Mouse (Mus musculus) midbrain, embryonic 10.5 days (tissue): ENCODE data around the gene Cyth3. TPM values are rescaled to one million over a fixed set of nuclear protein-coding genes. Genes with fewer than 3 reads are reported as not detected.

ENCODE experiments used
- DNase-seq: peaks from one replicate; pipeline ENCODE4 v3.0.0-alpha.2; 2017; ENCODE audit warnings: low spot score
- H3K27ac ChIP-seq: fragments of 300-500 bp; sonication (generic); replicated peaks from 2 replicates; pipeline ENCODE4 v1.5.1; 2016; ENCODE audit warnings: mild to moderate bottlenecking
- H3K27me3 ChIP-seq: fragments of 300-500 bp; sonication (generic); 2 replicates; pipeline ENCODE4 v1.6.1; 2016; ENCODE audit warnings: low read depth, mild to moderate bottlenecking; ENCODE audit not compliant: poor library complexity, severe bottlenecking
- H3K36me3 ChIP-seq: fragments of 300-500 bp; sonication (generic); 2 replicates; pipeline ENCODE4 v1.6.1; 2016; ENCODE audit warnings: mild to moderate bottlenecking, moderate library complexity
- H3K4me1 ChIP-seq: fragments of 300-500 bp; sonication (generic); 2 replicates; pipeline ENCODE4 v1.6.1; 2016
- H3K4me3 ChIP-seq: fragments of 300-500 bp; sonication (generic); 2 replicates; pipeline ENCODE4 v1.5.1; 2016; ENCODE audit warnings: mild to moderate bottlenecking, moderate library complexity
- H3K9me3 ChIP-seq: fragments of 300-500 bp; sonication (generic); replicated peaks from 2 replicates; pipeline ENCODE4 v1.6.1; 2016; ENCODE audit warnings: mild to moderate bottlenecking
- WGBS: fragments of 180-500 bp; shearing (Covaris S2); methylation state at CpG from one replicate; pipeline ENCODE4 v1.1.7; 2016; 5-methylcytosine and 5-hydroxymethylcytosine counted together
- polyA plus RNA-seq: library from polyadenylated mRNA; unstranded; fragments of >200 nt; fragmentation: Nextera tagmentation; extraction: Ambion mirVana; gene quantifications from 2 replicates; pipeline ENCODE4 v1.2.1, GENCODE M21; 2016

The Cyth3 gene
- polyA plus RNA-seq, 1 experiment from 2014 or later = 28.1 TPM

DNA sequence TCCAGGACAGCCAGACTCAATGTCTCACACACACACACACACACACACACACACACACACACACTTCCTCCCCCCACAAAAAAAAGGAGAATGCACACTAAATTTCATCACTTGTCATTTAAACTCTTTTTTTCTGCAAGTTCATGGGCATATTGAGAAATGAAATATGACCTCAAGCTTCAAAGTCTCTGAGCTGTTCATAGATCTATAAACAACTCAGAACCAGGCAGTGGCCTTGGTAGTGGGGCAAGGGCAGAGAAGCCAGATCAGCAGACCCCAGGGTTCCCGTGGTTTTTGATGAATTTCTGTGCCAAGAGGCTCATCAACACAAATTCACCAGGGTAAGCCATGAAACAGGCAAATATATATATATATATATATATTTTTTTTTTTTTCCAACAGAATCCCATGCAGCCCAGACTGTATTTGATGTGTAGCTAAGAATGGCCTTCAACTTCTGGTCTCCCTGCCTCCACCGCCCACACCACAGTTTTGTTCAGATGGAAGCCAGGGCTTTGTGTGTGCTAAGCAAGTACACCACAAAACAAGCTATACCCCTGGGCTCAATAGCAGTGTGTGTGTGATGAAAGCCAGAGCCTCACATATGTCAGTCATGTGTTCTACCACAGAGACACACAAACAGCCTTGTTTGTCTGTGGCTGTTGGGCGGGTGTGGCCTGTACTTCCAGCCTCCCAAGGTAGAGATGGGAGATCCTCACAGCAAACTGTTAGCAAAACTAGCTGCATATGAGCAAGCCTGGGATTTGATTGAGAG, 27.8 kb upstream of the Cyth3 start:
- DNase-seq = no peak
- no peaks in the 10 kb centered on the region for H3K36me3 ChIP-seq
- no peak overlapping the region for H3K27ac ChIP-seq
- H3K4me3 ChIP-seq = no peak overlapping the region
- WGBS = 83% methylated on average over 3 of the region's 3 CpGs
- peaks cover under 1% of the 10 kb centered on the region; the same call in 1 of the 2 replicates for H3K4me1 ChIP-seq
- no peaks in the 10 kb centered on the region for H3K27me3 ChIP-seq
- no peaks in the 10 kb centered on the region for H3K9me3 ChIP-seq

DNA sequence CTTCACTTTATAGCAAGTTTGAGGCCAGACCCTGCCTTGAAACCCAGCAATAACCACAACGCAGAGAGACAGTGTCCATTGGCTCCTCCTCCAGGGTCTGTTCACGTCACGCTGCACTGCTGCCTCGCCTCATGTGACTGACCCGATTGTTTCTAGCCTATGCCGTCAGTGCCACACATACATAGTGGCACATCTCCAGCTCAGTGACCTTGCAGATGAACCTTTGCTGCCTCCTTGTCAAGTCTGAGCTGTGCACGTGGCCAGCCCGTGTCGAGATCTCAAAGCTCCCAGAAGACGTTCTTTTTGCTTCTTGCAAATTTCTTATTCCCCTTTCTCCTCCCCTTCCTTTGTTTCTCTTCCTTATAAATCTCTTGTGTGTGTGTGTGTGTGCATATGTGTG, 20.2 kb upstream of the Cyth3 start:
- DNase-seq = no peak
- no peaks in the 10 kb centered on the region for H3K36me3 ChIP-seq
- H3K27me3 ChIP-seq = no peaks in the 10 kb centered on the region
- no peak overlapping the region for H3K27ac ChIP-seq
- no peaks in the 10 kb centered on the region for H3K9me3 ChIP-seq
- WGBS = 82% methylated on average over 10 of the region's 10 CpGs
- H3K4me3 ChIP-seq = no peak overlapping the region
- H3K4me1 ChIP-seq = no peaks in the 10 kb centered on the region

DNA sequence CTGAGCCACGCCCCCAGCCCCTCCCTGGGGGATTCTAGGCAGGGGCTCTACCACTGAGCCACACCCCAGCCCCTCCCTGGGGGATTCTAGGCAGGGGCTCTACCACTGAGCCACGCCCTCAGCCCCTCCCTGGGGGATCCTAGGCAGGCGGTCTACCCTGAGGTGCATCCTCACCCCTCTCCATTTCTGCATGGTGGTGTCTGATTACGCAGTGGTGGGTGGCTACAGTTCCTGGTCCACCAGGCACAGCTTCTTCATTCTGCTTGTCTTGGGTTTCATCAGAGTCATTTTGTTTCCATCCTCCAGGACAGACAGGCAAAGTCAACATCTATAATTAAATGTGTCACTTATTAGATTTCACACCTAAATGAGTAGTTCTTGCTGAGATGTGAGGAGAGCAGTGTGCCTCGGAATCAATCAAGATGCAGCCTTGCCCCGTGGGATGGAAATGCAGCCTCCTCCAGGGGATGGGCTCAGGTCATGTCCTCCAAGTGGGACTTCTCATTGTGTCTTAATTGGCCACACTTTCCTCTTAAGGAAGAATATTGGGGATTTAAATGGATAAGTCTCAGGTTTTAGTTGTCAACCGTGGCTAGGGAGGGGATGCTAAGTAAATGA, 18.0 kb upstream of the Cyth3 start:
- Histone ChIP-seq H3K4me1 (no peaks in the 10 kb centered on the region), H3K36me3 (no peaks in the 10 kb centered on the region), H3K4me3 (no peak overlapping the region), H3K27me3 (no peaks in the 10 kb centered on the region), H3K9me3 (no peaks in the 10 kb centered on the region), H3K27ac (no peak overlapping the region)
- DNase-seq = no peak
- WGBS = 78% methylated on average over 7 of the region's 7 CpGs

DNA sequence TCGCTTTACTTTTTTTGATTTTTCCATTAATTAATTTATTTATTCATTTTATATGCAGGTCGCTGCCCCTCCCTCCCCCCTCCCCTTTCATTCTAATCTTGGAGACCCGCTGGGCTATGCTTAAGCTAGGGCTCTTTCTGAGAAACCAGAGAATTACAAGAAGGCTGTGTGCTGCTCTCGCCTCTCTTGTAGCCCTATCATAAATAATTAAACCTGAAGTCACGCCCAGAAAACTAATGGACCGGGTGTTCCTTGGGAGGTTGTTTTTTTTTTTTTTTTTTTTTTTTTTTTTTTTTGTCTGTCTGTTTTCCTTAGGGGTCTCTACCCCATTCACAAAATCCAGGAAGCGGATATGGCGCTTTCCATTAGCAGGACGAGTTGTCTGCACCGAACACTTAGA, 15.5 kb upstream of the Cyth3 start:
- DNase-seq = no peak
- Histone ChIP-seq H3K36me3 (no peaks in the 10 kb centered on the region), H3K27ac (no peak overlapping the region), H3K9me3 (no peaks in the 10 kb centered on the region), H3K27me3 (no peaks in the 10 kb centered on the region), H3K4me1 (no peaks in the 10 kb centered on the region), H3K4me3 (no peak overlapping the region)
- WGBS = 90% methylated on average over 10 of the region's 10 CpGs

DNA sequence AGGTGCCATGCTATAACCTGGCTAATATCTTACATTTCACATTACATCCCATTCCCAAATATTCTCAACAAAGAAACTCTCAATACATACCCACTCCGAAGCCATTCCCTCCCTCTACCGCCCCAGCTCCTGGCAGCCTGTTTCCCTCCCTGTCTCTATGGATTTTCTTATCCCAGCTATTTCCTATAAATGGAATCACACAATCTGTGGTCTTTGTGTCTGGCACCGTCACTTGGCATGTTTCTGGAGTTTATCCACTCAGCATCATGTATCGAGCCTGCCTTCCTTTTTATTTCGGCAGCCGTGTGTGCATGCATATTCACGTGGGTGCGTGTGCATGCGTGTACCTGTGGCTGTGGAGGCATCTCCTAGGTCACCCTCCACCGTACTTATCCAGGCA, 14.1 kb upstream of the Cyth3 start:
- Histone ChIP-seq H3K27ac (no peak overlapping the region), H3K4me1 (no peaks in the 10 kb centered on the region)
- WGBS = 94% methylated on average over 10 of the region's 10 CpGs

DNA sequence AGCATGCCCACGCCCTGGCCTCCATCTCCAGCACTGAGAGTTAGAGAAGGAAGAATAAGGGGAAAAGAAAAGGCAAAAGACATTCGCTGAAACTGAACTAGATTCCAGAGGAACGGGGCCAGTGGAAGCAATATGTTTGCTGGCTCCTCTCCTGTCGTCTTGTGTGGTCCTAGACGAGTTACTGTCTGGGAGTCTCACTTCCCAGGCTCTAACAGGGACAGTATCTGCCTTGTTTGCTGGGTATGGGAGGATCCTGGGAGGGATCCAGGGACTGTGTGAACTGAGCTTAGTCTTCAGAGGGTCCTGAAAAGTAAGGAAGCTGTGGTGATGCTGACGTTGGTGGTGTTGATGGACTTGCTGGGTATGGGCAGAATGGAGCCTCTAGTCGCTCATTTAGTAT, 10.3 kb upstream of the Cyth3 start:
- H3K36me3 ChIP-seq = no peaks in the 10 kb centered on the region
- no peaks in the 10 kb centered on the region for H3K9me3 ChIP-seq
- H3K4me1 ChIP-seq = no peaks in the 10 kb centered on the region
- H3K27ac ChIP-seq = no peak overlapping the region
- no peak for DNase-seq
- H3K4me3 ChIP-seq = no peak overlapping the region
- no peaks in the 10 kb centered on the region for H3K27me3 ChIP-seq
- WGBS = 90% methylated on average over 7 of the region's 7 CpGs

More for the DNA sequence above, 14.1 kb upstream of the Cyth3 start:
- Histone ChIP-seq H3K4me3 (no peak overlapping the region), H3K9me3 (no peaks in the 10 kb centered on the region), H3K27me3 (no peaks in the 10 kb centered on the region), H3K36me3 (no peaks in the 10 kb centered on the region)
- DNase-seq = no peak

DNA sequence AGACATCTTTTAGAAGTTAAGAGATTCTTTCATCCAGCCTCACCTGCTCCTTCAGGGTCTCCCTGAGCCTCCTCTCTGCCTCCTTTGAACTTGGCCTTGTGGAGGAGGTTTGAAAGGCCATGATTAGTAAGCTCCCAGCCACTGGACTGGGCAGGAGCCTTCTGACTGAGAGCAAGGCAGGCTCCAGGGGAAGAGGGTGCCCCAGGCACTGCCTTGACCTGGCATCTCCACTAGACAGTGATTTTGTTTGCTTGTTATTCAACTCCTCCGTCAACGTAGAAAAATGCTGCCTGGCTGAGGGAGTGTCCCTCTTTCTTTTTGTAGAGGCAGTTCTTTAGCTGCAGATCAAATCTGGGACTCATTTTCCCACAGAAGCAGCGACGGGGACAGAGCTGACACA, 9.0 kb upstream of the Cyth3 start:
- Histone ChIP-seq H3K27ac (no peak overlapping the region), H3K4me1 (no peaks in the 10 kb centered on the region), H3K36me3 (no peaks in the 10 kb centered on the region), H3K9me3 (no peaks in the 10 kb centered on the region), H3K27me3 (no peaks in the 10 kb centered on the region), H3K4me3 (no peak overlapping the region)
- WGBS = 80% methylated on average over 4 of the region's 4 CpGs
- no peak for DNase-seq

DNA sequence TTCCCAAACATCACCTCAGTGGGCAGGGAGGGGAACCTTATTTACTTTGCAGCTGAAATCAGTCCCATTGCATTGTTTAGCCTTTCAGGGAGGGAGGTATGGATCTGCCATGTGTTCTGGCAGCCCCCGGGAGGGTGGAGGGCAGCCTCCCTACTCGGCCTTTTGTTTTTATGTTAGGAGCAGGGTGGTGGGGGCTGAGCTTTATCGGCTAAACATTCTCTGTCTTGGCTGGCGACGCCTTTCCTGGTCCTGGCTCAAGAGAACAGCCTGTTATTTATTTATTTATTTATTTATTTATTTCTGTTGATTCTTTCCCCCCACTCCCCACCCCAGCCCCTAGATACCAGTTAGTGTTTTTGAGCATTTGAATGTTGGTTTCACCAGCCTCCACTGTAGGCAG, 7.7 kb upstream of the Cyth3 start:
- Histone ChIP-seq H3K9me3 (no peaks in the 10 kb centered on the region), H3K4me1 (no peaks in the 10 kb centered on the region), H3K4me3 (no peak overlapping the region), H3K27ac (no peak overlapping the region), H3K36me3 (no peaks in the 10 kb centered on the region), H3K27me3 (0 out of 2 replicates have a peak, but pooled peaks cover 3% of the 10 kb centered on the region)
- no peak for DNase-seq
- 87% methylated on average over 5 of the region's 5 CpGs for WGBS

DNA sequence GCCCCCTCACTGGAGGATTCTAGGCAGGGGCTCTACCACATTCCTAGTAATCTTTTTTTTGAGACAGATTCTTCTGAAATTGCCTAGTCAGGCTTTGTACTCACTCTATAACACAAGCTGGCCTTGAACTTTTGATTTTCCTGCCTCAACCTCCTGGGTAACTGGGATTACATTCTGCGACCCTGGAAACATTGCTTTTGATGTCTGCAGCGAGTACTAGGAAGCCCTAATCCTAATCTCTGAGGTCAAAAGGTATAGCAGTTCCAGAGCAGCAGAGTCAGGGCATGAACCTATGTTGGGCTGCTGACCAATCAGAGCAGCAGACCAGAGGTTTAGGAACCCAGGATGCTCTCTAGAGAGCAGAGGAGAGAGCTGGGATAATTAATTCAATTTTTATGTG, 6.9 kb upstream of the Cyth3 start:
- Histone ChIP-seq H3K4me3 (no peak overlapping the region), H3K4me1 (no peaks in the 10 kb centered on the region), H3K27me3 (0 out of 2 replicates have a peak, but pooled peaks cover 3% of the 10 kb centered on the region), H3K27ac (no peak overlapping the region), H3K36me3 (no peaks in the 10 kb centered on the region), H3K9me3 (no peaks in the 10 kb centered on the region)
- WGBS = 85% methylated on average over 2 of the region's 2 CpGs
- DNase-seq = no peak

DNA sequence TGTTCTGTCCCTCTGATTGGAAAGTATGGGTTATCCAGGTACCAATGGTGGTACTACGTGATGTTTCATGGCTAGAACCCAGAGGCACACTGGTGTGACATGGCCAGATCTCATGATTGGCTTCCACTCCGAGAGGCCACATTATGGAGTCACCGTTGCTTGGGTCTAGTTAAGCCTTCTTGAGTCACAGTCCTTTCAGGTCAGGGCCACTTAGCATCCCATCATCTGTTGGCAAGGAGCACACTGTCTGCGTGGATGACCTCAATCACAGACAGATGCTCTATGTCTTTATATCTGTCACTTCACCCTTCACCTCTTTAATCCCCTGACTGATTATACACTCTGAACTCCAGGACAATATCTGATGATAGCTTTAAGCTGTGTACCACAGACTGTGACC, 6.1 kb upstream of the Cyth3 start:
- Histone ChIP-seq H3K9me3 (no peaks in the 10 kb centered on the region), H3K36me3 (no peaks in the 10 kb centered on the region), H3K27ac (no peak overlapping the region), H3K27me3 (0 out of 2 replicates have a peak, but pooled peaks cover 3% of the 10 kb centered on the region), H3K4me1 (no peaks in the 10 kb centered on the region), H3K4me3 (no peak overlapping the region)
- 87% methylated on average over 4 of the region's 4 CpGs for WGBS
- DNase-seq = no peak

DNA sequence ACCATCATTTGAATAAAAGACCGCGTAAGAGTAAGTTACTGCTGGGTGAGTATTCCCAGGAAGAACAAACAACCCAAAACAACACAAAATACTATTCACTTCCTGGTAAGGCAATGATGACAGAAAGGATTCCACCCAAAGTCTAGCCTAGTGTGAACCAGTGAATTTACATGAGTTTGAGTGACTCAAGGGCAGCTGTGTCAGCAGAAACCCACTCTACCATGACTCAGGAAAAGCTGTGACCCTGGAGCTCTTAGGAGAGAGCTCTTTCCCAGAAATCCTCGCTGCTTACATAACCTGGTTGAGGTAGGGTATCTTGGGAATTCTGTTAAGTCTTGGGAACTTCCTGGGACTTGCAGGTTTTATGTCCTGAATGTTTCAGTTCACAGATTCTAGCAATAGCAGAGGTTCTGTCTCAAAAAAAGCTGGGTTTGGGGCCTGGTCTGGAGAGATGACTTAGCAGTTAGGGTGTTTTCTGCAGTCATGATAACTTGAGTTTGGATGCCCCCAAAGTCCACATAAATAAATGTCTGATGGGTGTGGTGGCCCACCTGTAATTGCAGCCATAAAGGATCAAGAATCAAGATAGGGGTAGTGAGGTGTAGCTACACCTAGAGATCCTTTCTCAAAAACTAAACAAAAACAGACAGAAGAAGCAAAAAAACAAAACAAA, 5.5 kb upstream of the Cyth3 start:
- H3K36me3 ChIP-seq = no peaks in the 10 kb centered on the region
- 0 out of 2 replicates have a peak, but pooled peaks cover 3% of the 10 kb centered on the region for H3K27me3 ChIP-seq
- no peaks in the 10 kb centered on the region for H3K9me3 ChIP-seq
- WGBS = 89% methylated on average over 3 of the region's 3 CpGs
- no peaks in the 10 kb centered on the region for H3K4me1 ChIP-seq
- H3K4me3 ChIP-seq = no peak overlapping the region
- no peak for DNase-seq
- H3K27ac ChIP-seq = no peak overlapping the region

DNA sequence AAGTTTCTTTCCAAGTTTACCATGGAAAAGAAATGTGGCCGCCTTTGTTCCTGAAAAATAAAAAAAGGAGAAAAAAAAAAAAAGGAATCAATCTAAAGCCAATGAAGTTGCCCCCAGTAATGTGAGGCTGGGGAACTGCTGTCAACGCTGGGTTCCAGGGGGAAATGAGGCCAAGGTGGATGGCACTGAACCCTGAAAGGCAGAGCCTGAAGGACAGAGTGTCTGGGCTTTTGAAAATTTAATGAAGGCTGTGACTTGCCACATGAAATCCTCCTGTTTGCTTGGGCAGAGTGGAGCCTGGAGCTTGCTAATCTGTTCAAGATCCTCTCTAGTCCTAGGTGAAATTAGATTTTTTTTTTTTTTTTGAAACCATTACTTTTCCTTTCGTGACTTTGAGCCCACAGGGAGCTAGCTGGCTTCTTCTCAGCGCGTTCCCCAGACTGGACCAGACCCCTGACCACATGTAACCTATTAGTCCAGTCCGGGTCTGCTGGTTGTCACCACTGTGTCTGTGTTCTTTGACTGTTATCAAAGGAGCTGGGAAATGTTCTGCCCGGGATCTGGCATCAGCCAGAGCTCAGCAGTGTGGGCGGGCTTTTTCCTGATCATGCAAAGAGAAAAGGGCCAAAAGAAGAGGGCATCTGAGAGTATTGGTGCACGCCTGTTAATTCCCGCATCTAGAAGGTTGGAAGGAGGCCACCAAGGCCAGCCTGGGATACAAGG, 4.6 kb upstream of the Cyth3 start:
- Histone ChIP-seq H3K36me3 (no peaks in the 10 kb centered on the region), H3K4me1 (peaks cover 5% of the 10 kb centered on the region), H3K4me3 (no peak overlapping the region), H3K27ac (no peak overlapping the region), H3K27me3 (0 out of 2 replicates have a peak, but pooled peaks cover 3% of the 10 kb centered on the region), H3K9me3 (no peaks in the 10 kb centered on the region)
- 76% methylated on average over 10 of the region's 10 CpGs for WGBS
- DNase-seq = no peak
